In genomic region chr14:49743946-49744526, GRCm38 (mm10) we compare ENCODE assay signal across 24 mouse cellular contexts. TPM values are rescaled to one million over a fixed set of nuclear protein-coding genes. Genes with fewer than 3 reads are reported as not detected.
A peak's percentile ranks its signal among the peaks of the same experiment; 100 is the strongest.
DNase-seq lines count a peak whose midpoint lies in the region; TF ChIP-seq lines count a peak whose summit lies in the region.
"Had no signal": no experiment of that assay in that cellular context is flagged by ENCODE, and none has a peak within 500 bp of the region (broad histone marks: within the 10 kb centered on the region; RNA-seq: fewer than 3 reads in every experiment).

No protein-coding gene starts in this region.

- no peak overlapping the region for H3K4me3 ChIP-seq in cerebellum, adult 2 months (replicated peaks; ENCODE audit: insufficient read depth, low read depth, low read length)
- H3K4me3 ChIP-seq: forebrain, embryonic 13.5 days; hindbrain, embryonic 13.5 days; limb, embryonic 13.5 days; lung, embryonic 15.5 days; midbrain, embryonic 10.5 days; stomach, embryonic 15.5 days had no signal

- peaks cover 12% of the 10 kb centered on the region; the same call in 1 of the 2 replicates for H3K4me1 ChIP-seq in cerebellum, adult 2 months (ENCODE audit: control insufficient read depth, insufficient read depth, low read length)
- H3K4me1 ChIP-seq: hindbrain, embryonic 13.5 days; limb, embryonic 13.5 days; lung, embryonic 15.5 days; midbrain, embryonic 10.5 days; stomach, embryonic 15.5 days had no signal

- TF ChIP-seq POLR2A in cerebellum, adult 2 months (IDR thresholded peaks at IDR 0.05; ENCODE audit: borderline replicate concordance, insufficient read depth, low read length), result no peak

- peak overlapping the region; percentile 77; the same call in 1 of the 2 replicates for H3K27ac ChIP-seq in cerebellum, adult 2 months (ENCODE audit: insufficient read depth, low read length)
- H3K27ac ChIP-seq: forebrain, embryonic 13.5 days; hindbrain, embryonic 13.5 days; kidney, postnatal 0 days; limb, embryonic 13.5 days; lung, embryonic 15.5 days; midbrain, embryonic 10.5 days; stomach, embryonic 15.5 days had no signal

- peak; percentile 77 for DNase-seq in heart, adult 11 months
- no peak for DNase-seq in heart, postnatal 25 days (ENCODE audit: low spot score)
- peak; percentile 91 to 95 for DNase-seq in cerebellum, adult 2 months
- peak; percentile 62 to 80 for DNase-seq in cerebellum, postnatal 14 days
- DNase-seq in layer of hippocampus, postnatal 36 days, result no peak
- DNase-seq in kidney, postnatal 4 days, result no peak
- DNase-seq in adrenal gland, adult 8-10 months, result no peak
- DNase-seq: adrenal gland, postnatal 14 days; gastrocnemius, postnatal 25 days; heart, postnatal 4 days; kidney, adult 18-20 months; layer of hippocampus, adult 9-11 months; right cerebral cortex, postnatal 25 days had no signal

- H3K27me3 ChIP-seq in cerebellum, adult 2 months (ENCODE audit: control insufficient read depth, insufficient read depth, low read length), result no peaks in the 10 kb centered on the region
- H3K27me3 ChIP-seq: forebrain, embryonic 13.5 days; hindbrain, embryonic 13.5 days; limb, embryonic 13.5 days; lung, embryonic 15.5 days; stomach, embryonic 15.5 days had no signal

- WGBS in cerebellum, adult 2 months, result 5% methylated on average over 6 of the region's 6 CpGs

- intact Hi-C loops in heart, postnatal 25 days (cut with DNase I), result no loop called here

- TF ChIP-seq CTCF in cerebellum, adult 2 months (IDR thresholded peaks at IDR 0.05; ENCODE audit: borderline replicate concordance, insufficient read depth, low read depth, low read length), result no peak

RNA-seq across cellular contexts. Expression of gene Armh4, which starts 39.1 kb away (rescaled TPM):
- 1 to 10 TPM; 5.7 to 7.7 TPM for total RNA-seq in heart, postnatal 25 days (2021)
- 55.0 and 56.9 TPM in 2 replicates for polyA plus RNA-seq in cerebellum, adult 2 months (2012; rRNA removed)
- total RNA-seq in layer of hippocampus, postnatal 36 days (2021), result 10 to 100 TPM; 27.2 to 30.7 TPM
- 1 to 10 TPM in 2 of 4 experiments, under 1 TPM in 2; 0.89 to 2.0 (median 1.1) TPM for total RNA-seq in adrenal gland, adult 8-10 months (2022)
- total RNA-seq: megakaryocyte progenitor cell, adult 5-6 weeks; neutrophil, adult 5-6 weeks had no signal
- polyA plus RNA-seq: G1E; inflammation-experienced regulatory T-cells, adult 6 months had no signal

Comparison
In these comparisons a context has a peak if more than half of its experiments do, and no peak if none do; other contexts are left out.
1. DNase-seq: peak in heart, adult 11 months (single experiment), cerebellum, adult 2 months (2 of 2) and cerebellum, postnatal 14 days (2 of 2); none in heart, postnatal 25 days (single experiment), layer of hippocampus, postnatal 36 days (0 of 2), kidney, postnatal 4 days (0 of 2) and adrenal gland, adult 8-10 months (single experiment).